Mouse (Mus musculus) kidney, adult 11 months (tissue): ENCODE measurements at regions not wholly inside any gene's neighbourhood (a gene's known extent, or its start where the extent isn't known, plus 50 kb on each side); places are given as distances from the start of the nearest gene placed in this dataset.

Experiments used
- DNase-seq: peaks from one replicate; pipeline ENCODE4 v3.0.0; 2022

GRCm38 (mm10) chr9:79146004-79146403, 530.7 kb downstream of the Cd109 start:
- DNase-seq: no peak

DNA sequence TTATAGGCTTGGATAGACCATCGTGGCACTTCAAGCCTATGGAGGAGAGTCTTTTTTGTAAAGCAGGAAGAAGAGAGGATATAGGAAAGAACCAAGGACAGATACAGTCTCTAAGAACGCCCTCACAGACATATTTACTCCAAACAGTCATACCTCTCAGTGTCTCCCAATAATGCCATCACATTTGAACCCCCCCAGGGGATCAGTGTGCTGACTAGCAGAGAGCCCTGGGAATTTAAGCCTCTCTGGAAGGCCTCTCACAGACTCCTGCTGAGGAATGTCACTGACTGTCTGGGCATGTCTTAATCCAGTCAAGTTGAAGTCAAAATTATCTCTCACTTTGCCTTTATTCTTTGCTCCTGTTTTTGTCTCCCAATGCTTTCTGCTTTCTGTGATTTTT, 550.2 kb downstream of the Cd109 start:
- DNase-seq: no peak

DNA sequence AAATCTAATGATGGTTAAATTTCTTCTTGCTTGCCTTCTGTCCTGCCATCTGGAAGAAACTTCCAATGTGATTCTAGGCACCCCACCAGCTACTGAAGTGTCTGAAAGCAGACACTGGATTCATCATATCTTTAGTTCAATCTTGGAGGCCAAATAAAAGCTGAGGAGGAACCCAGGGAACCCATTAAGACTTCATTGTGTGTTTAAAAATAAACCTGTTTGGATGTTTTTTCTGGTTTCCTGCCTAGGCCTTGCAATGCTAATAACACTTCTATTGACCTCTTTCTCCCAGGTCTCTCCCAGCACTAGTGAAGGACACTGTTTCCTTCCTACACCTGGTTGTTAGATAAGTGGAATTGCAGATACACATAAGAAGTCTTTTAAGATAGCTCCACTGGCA, 545.6 kb downstream of the Col12a1 start:
- no peak for DNase-seq

- DNase-seq: no peak
Measured at GRCm38 (mm10) chr9:79179954-79180353, 538.7 kb downstream of the Col12a1 start.

GRCm38 (mm10) chr9:79195420-79195819, 523.2 kb downstream of the Col12a1 start:
- DNase-seq: no peak

DNA sequence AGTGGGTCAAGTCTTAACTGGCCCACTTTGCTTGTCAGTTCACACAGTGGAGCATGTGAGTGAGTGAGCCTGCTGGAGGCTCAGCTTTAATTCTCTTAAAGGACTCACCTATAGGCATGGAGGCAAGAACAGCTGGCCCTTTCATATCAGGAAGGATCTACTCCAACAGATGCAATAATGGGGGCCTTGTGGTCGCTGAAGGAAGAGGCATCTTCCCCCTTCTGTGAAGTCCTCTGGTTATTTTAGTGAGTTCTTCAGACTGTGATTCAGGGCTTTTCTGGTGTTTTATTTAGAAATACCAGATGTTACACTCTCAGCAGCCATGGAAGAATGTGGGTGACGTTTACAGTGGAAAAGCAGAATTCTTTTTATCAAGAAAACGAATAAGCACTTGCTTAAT, 516.9 kb downstream of the Col12a1 start:
- no peak for DNase-seq

GRCm38 (mm10) chr9:79213364-79213763, 505.3 kb downstream of the Col12a1 start:
- peak; percentile 7 for DNase-seq

- DNase-seq: no peak
Measured at GRCm38 (mm10) chr9:79215986-79216385, 502.6 kb downstream of the Col12a1 start.

DNA sequence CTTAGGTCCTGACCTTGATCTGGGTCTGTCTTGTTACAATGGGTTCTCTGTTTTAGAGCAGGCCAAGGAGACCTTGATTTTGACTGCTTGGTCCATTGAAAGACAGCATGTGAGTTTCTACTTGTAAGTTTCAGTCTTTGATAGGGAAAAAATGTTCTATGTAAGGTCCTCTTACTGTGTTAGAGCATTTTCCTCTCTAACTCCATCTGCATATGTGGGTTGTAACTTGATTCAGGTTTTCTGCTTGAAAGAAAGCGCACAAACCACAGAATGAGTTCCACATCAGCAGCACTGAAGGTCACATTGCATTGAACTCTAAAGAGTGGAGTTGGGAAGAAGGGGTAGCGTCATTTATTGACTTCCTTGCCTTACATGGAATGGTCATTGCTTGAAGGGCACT, 502.2 kb downstream of the Col12a1 start:
- DNase-seq: no peak

DNA sequence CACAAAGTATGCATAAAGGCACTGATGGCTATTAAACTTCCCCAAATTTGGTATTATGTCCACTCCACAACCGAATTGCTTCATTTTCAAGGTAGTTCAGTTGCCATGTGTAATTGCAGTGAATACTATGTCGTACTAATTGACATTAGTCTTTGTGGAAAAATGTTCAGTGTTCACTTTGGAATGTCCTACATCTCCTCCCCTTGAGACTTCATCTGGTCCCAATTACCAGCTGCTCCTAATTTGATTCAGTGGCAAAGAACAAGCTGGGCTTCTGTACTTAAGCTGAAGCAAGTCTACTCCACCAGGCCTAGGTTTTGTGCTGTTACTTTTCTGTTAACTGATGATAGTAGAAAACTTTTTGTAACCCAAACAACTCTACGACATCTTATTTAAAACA, 485.6 kb downstream of the Col12a1 start:
- DNase-seq: no peak

DNA sequence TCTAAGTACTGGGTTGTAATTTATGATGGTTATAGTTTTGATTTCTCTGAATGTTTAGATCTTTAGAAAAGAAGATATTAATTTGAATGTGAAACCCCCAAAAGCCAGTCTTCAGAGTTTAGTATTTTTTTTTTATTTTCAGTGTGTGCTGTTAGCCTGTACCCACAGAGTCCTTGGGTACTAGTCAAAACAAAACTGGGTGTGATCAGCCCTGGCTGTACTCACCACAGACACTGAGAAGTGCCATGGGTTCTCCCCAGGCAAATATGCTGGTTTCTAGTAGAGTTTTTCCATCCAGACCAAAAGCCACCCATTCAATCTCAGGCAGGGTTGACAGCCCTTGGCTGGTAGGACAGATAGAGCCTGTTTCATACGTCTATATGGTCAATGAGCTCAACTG, 484.9 kb downstream of the Col12a1 start:
- no peak for DNase-seq

GRCm38 (mm10) chr9:79269646-79270213, 448.9 kb downstream of the Col12a1 start:
- no peak for DNase-seq

DNA sequence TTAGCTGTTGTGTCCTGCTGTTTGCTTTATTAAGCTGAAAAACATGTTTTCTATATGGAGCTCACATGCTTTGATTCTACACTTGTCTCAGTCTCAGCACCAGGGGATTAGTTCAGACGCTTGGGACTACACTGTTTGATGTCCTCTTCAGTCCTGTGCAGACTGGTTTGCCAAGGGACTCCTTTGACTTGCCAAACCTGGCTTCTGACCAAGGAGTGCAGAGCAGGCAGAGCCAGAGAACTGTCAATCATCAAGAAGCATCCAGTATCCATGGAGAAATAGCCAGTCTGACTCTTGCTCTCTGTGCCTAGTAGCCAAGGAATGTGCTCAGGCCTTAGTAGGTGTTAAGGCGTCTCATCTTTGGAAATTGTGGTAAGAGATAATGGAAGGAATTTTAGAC, 448.4 kb downstream of the Col12a1 start:
- peak; percentile 2 for DNase-seq

DNA sequence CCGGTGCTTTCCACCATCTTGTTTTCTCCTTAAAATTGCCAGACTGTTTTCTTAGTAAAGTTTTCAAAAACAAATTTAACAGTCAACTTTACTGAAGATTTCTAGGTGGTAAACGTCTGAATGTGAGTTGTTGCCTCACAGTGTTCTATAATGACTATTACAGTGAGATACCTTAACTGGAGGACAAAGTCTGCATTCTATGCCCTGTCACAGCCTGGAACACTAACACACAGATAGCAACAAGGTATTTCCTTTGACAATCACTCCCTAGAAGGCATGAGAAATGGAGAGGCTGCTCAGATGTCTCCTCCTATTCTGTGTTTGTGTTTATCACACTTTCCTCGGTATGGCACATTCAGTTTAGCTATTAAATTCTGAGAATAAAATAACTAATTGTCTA, 430.8 kb downstream of the Col12a1 start:
- DNase-seq: no peak

DNA sequence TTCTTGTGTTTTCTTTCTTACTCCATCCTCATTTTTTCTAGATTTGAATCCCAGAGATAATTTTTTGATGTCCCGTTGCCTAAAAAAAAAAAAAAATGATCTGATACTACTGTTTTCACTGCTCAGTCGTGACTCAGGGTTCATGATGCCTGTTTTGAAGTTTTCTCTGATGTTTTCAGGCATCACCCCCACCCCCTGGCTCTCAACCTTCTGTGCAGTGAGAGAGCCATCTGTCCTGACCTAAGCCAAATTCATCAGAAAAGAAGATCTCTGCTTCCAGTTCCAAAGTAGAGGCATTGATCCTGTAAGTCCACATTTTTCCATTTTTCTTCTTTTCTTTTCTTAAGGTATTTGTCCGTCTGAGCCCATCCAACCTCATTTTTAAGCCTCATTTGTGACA, 423.3 kb downstream of the Col12a1 start:
- no peak for DNase-seq

GRCm38 (mm10) chr9:79301580-79301979, 417.1 kb downstream of the Col12a1 start:
- no peak for DNase-seq

- peak; percentile 12 for DNase-seq
Measured at GRCm38 (mm10) chr9:79310591-79310990, 408.0 kb downstream of the Col12a1 start.

- DNase-seq: no peak
Measured at GRCm38 (mm10) chr9:79317411-79317810, 401.2 kb downstream of the Col12a1 start.

DNA sequence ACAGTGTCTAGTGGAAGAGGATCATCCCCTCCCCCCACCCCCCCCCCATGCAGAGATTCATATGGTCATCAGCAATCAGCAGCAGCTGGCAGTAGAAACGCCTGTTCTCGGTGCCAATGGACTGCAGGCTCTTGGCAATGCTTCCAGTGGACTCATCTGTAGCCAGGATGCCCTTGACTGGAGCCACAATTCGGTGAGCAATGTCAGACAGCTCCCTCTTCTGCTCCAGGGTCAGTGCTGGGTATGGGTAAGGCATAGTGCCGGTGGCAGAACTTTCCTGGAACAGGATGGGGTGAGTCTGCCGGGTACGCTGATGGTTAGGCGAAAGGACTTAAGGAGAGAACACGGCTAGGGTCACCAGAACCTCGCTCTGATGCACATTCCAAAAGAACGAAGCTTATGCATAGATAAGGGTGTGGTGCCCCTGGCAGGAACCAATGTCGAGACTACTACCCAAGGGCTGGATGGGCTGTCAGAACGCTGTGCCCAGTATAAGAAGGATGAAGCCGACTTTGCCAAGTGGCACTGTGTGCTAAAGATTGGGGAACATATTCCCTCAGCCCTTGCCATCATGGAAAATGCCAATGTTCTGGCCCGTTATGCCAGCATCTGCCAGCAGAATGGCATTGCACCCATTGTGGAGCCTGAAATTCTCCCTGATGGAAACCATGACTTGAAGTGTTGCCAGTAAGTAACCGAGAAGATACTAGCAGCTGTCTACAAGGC, 372.1 kb downstream of the Col12a1 start:
- DNase-seq: no peak

DNA sequence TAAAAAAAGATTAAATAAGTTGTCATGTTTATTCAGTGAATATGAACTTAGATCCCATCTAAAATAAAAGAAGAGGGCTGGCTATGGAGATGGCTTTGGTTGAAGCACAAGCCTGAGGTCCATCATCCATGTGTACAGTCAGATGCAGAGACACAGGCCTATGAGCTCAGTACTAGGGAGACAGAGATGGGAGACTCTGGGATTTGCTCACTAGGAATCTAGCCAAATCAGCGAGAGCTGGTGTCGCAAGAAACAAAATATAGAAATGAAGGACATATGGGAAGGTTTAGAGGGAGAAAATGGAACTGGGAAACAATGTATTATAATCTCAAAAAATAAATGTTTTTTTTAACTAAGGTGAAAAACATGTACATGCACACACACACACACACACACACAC, 326.6 kb downstream of the Col12a1 start:
- no peak for DNase-seq

DNA sequence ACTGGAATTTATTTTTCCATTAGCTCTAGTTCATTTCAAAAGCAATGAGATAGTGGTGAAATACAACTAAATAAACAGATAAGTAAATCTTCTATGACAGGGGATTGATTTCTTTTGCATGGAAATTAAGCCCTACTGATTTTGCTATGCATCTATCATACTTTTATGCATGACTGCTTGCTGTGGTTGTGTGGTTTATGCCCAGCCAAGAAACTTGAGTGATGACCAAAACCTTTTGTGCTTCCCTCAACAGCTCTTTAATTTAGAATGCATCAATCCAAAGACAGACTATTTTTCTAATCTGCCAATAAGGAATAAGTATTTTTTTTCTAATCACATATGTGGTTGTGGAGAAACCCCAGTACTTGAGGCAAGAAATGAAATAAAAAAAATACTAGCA, 303.6 kb downstream of the Col12a1 start:
- no peak for DNase-seq

DNA sequence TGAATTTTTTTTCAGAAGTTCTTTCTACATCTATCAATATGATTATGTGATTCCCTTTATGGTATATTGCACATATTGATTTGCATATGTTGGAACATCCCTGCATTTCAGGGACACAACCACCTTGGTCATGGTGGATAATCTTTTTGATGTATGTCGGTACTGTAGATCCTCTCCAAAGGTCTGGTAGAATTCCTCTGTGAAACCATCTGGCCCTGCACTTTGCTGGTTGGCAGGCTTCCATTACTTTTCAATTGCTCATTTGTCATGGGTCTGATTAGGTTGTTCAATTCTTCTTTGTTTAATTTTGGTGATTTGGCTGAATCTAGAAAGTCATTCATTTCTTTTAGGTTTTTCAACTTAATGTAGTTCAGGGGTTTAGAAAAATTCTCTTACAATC, 288.2 kb downstream of the Col12a1 start:
- DNase-seq: no peak

- no peak for DNase-seq
Measured at GRCm38 (mm10) chr9:79437636-79438035, 281.0 kb downstream of the Col12a1 start.

DNA sequence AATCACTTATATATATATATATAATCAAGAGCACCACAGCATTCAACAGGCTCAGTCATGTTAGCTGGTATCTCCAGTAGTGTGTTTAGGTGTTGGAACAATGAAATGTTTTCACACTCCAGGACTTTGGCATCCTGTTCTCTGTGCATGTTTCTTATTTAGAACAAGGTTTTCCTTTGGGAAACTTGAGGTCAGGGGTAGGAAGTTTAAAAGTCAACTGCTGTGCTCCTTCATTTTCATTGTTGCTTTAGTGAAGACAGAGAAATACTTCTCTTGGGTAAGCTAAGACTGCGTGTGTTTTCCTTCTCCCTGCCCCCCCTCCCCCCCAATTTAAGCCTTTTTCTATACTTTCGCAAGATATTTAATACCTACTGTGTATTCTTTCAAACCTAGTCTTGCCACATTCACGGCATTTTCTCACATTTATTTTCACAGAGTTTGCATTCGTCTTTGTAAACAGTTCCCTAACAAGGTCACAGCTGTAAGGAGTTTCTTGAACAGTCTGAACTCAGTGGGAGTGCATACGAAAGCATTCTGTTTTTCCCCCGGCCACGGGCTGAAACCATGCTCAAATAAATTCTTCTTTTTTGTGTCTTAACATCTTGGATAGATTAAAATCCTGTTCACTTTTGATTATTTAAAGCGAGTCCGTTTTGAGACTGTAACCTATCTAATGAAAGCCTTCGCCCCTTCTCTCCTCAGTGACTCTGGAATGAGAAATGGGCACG, 279.2 kb downstream of the Col12a1 start:
- no peak for DNase-seq
